Mouse (Mus musculus): ENCODE measurements around the gene Gm14147.
"Not testable (repeated sequence)": the region's sequence is repeated elsewhere in the genome, so short reads cannot be mapped to it uniquely, and the experiment has no call there.

Gm14147 gene

DNA sequence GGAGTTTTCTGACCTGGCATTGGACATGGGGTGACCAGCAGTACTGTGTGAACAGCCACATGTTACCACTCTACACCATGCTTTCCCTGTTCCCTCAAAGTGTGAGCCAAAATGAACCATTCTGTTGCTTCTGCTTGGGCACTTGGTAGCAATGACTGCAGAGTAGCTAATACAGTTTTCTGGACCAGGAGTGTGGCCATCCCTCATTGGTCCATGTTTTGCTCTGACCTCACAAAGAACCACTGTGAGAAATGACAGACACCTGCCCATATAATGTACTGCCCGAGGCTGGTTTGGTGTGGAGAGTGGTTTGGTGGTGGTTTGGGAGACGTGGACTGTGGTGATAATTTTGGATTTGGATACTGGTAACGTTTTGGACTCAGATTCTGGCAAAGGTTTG lies at the start of gene Gm14147:
Gene Gm14147, plus strand, starts transcription at position 301 of the 400 bp plus-strand sequence.
- DNase-seq = not testable (repeated sequence)

DNA sequence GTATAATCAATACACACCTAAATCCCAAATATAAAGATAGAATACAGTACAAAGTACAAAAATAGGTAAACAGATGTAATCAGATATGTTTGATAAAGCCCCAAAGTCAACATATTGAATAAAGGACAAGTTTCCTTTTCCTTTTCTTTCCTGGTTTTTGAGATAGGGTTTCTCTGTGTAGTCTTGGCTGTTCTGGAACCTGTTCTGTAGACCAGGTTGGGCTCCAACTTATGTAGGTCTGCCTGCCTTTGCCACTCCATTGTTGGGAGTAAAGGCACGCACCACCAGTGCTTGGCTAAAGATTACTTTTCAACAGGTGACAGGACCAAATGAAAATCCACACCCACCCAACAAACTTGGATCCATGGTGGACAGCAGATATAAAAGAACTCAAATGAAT lies 41.4 kb upstream of the Gm14147 start:
- no peak for DNase-seq

DNA sequence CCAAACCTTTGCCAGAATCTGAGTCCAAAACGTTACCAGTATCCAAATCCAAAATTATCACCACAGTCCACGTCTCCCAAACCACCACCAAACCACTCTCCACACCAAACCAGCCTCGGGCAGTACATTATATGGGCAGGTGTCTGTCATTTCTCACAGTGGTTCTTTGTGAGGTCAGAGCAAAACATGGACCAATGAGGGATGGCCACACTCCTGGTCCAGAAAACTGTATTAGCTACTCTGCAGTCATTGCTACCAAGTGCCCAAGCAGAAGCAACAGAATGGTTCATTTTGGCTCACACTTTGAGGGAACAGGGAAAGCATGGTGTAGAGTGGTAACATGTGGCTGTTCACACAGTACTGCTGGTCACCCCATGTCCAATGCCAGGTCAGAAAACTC lies 5.8 kb upstream of the Gm14147 start, which contains the start of gene Gm14151:
Gene Gm14151, minus strand, starts transcription at position 101 of the 400 bp plus-strand sequence.
- not testable (repeated sequence) for DNase-seq
